Mouse (Mus musculus) thymus, adult 2 months (tissue): ENCODE data around the gene Hes3. TPM values are rescaled to one million over a fixed set of nuclear protein-coding genes. Genes with fewer than 3 reads are reported as not detected.
A peak's percentile ranks its signal among the peaks of the same experiment; 100 is the strongest.

ENCODE experiments used
- DNase-seq: peaks from one replicate; pipeline ENCODE4 v3.0.0; 2021
- H3K27ac ChIP-seq: fragments of 200-500 bp; 2 replicates; pipeline ENCODE4 v1.5.1; 2012; ENCODE audit warnings: low read length, control low read depth; ENCODE audit not compliant: control insufficient read depth, insufficient read depth
- H3K27me3 ChIP-seq: fragments of 200-500 bp; 2 replicates; pipeline ENCODE4 v1.6.1; 2012; ENCODE audit warnings: mild to moderate bottlenecking, low read length, moderate library complexity, mixed read lengths; ENCODE audit not compliant: control insufficient read depth, insufficient read depth
- H3K36me3 ChIP-seq: fragments of 200-500 bp; 2 replicates; pipeline ENCODE4 v1.6.1; 2012; ENCODE audit warnings: mild to moderate bottlenecking, low read length, moderate library complexity; ENCODE audit not compliant: control insufficient read depth, insufficient read depth
- H3K4me1 ChIP-seq: fragments of 200-500 bp; replicated peaks from 2 replicates; pipeline ENCODE4 v1.6.1; 2012; ENCODE audit warnings: low read length; ENCODE audit not compliant: control insufficient read depth, insufficient read depth
- H3K4me3 ChIP-seq: fragments of 200-500 bp; 2 replicates; pipeline ENCODE4 v1.5.1; 2012; ENCODE audit warnings: mild to moderate bottlenecking, low read length, control low read depth, moderate library complexity; ENCODE audit not compliant: control insufficient read depth, insufficient read depth
- CTCF ChIP-seq: fragments of 200-500 bp; IDR thresholded peaks from 2 replicates; pipeline ENCODE4 v1.5.1; 2012; ENCODE audit warnings: mild to moderate bottlenecking, control low read depth, low read length, moderate library complexity, borderline replicate concordance; ENCODE audit not compliant: control insufficient read depth, poor library complexity, insufficient read depth; ENCODE audit errors: extremely low read depth
- POLR2A ChIP-seq: fragments of 200-500 bp; IDR thresholded peaks from 2 replicates; pipeline ENCODE4 v1.6.1; 2012; ENCODE audit warnings: mild to moderate bottlenecking, low read length, control low read depth, moderate library complexity; ENCODE audit not compliant: control insufficient read depth, poor library complexity, insufficient read depth; ENCODE audit errors: extremely low read depth
- WGBS: fragments of 180-500 bp; shearing (Covaris S2); methylation state at CpG from one replicate; pipeline ENCODE4 v1.1.7; 2018; 5-methylcytosine and 5-hydroxymethylcytosine counted together
- polyA plus RNA-seq: library from polyadenylated mRNA; depleted of rRNA; stranded (reverse); fragments of >200 nt; gene quantifications from 2 replicates; pipeline ENCODE4 v1.2.3, GENCODE M21; 2012; rRNA removed

Gene Hes3
- polyA plus RNA-seq: 0.19 and 0.28 TPM in 2 replicates

DNA sequence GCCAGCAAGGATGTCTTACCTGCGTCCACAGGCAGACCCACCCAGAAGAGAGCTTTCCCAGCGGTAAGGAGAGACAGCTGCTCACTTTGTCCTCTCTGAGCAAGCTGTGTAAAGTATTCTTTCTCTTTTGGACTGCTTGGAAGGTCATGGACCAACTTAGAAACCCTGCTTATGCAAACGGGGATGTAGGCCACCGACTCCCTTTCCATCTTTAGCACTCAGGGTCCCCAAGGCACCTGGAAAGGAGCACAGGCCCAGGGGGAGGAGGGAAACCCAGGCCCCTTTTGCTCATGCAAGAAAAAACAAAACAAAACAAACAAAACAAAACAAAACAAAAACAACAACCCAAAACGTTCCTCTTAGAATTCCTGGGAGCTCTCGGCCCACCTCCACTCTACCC, at the start of gene Hes3:
Hes3 (minus strand) TSS at position 101 of the 400 bp plus-strand sequence.
- Histone ChIP-seq H3K4me1 (peaks cover 11% of the 10 kb centered on the region), H3K4me3 (no peak within 1 kb of the TSS), H3K27me3 (no peaks in the 10 kb centered on the region; the same call in 1 of the 2 replicates), H3K36me3 (no peaks in the 10 kb centered on the region), H3K27ac (no peak within 1 kb of the TSS)
- no peak for DNase-seq
- 50% methylated on average over 6 of the region's 6 CpGs for WGBS
- TF ChIP-seq POLR2A: no peak
- no peak for TF ChIP-seq CTCF

DNA sequence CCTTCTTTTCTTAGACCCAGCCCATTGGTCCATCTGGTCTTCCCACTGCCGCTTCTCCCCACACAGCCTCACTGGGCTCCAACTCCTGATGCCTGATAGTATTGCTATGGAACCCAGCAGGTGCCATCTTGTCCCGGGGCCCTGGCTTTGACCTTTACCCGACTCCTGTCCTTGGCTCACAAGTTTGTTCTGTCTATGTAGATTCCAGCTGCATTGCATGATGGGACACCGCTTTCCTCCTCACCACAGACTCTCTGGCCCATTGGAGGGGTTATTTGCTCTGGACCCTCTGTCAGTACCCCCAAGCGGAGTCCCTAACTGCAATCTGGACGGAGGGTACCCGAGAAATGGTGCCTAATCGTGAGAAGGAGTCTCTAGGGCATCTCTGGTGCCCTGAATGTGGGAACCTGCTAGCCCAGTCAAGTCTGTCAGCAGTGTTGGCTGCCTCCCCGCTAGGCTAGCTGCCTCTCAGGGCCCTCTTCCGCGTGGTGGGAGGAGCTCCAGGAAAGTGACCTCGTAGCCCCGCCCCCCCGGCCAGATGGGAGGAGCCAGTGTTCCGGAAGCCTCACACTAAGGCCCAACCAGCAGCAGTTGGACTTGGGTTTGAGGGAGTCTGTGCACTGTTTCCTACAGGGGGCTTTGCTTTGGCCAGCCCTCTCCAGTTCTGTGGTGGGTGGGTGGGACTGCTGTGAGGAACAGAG, 49.3 kb upstream of the Hes3 start:
- H3K4me1 ChIP-seq: peaks cover 7% of the 10 kb centered on the region; the same call in 1 of the 2 replicates
- DNase-seq: peak; percentile 11

DNA sequence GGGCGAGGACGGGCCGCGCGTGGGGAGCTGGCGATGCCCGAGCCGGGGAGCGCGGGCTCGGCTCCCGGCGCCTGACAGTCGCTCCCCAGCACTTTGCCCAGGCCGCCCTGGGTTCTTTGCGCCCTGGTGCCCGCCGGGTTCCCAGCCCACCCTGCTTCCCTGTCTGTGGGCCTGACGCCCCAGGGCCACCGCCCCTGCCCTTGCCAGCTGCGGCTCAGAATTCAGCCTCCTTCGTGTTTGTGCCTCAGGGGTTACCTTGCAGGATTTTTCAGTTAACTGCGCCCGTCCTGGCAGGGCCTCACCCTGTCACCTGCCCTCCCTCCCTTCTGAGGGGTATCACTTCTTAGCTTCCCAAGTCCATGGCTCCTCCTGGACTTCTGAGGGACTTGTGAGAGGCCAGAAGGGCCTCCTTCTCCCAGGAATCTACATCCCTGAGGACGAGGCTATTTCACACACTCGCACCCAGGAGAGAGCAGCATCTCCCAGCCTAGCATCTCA, 47.9 kb upstream of the Hes3 start:
- Histone ChIP-seq H3K4me3 (no peak overlapping the region), H3K4me1 (peaks cover 7% of the 10 kb centered on the region; the same call in 1 of the 2 replicates), H3K36me3 (peaks cover under 1% of the 10 kb centered on the region), H3K27ac (no peak overlapping the region), H3K27me3 (peaks cover 16% of the 10 kb centered on the region)
- DNase-seq: no peak
- no peak for TF ChIP-seq POLR2A
- no peak for TF ChIP-seq CTCF
- WGBS: 10% methylated on average over 24 of the region's 26 CpGs

More for the DNA sequence above, 49.3 kb upstream of the Hes3 start:
- H3K27ac ChIP-seq: no peak overlapping the region
- H3K4me3 ChIP-seq: no peak overlapping the region
- no peaks in the 10 kb centered on the region for H3K36me3 ChIP-seq
- TF ChIP-seq POLR2A (no peak), CTCF (no peak)
- 49% methylated on average over 15 of the region's 15 CpGs for WGBS
- peaks cover 16% of the 10 kb centered on the region for H3K27me3 ChIP-seq

DNA sequence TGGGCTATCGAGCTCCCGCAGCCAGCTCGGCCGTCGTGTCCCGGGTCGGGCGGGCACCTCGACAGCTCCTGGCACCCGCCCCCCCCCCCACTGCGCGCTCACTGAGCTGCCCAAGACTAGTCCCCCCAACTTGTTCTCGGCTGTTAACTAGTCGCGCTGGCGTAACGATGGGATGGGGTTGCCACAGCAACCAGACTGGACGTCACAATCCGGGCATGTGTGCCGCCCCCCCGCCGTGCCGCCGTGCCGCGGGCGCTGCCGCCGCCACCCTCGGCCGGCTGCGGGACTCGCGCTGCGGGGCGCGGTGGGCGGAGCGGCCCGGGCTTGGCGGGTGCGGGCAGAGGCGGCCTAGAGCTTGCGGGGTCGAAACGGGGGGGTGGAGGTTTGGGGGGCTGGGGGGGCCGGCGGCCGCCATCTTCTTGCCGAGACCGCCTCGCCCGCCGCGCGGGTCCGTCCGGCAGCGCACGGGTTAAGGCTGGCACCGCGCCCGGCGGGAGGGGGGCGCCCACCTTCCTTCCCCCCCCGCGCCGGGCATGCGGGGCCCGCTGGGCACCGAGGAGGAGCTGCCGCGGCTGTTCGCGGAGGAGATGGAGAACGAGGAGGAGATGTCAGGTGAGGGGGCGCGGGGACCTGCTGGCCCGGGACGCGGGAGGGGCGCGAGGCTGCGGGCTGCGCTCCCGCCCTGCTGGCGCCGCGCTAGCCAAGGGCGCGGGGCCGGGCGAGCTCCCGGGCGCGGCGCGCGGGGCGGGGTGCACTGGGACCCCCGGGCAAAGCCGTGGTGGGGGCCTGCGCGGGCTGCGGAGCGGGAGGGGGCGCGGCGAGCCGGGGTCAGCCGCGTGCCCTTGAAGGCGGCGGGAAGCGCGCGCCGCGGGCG, 47.2 kb upstream of the Hes3 start, which contains the start of gene Chd5:
Chd5 (plus strand) TSS at position 233 of the 874 bp plus-strand sequence.
- no peak within 1 kb of the TSS for H3K4me3 ChIP-seq
- DNase-seq: no peak
- H3K4me1 ChIP-seq: peaks cover 7% of the 10 kb centered on the region; the same call in 1 of the 2 replicates
- H3K27ac ChIP-seq: no peak within 1 kb of the TSS
- H3K36me3 ChIP-seq: peaks cover 6% of the 10 kb centered on the region
- peaks cover 16% of the 10 kb centered on the region for H3K27me3 ChIP-seq
- TF ChIP-seq POLR2A: no peak
- TF ChIP-seq CTCF: no peak
- WGBS: 6% methylated on average over 108 of the region's 120 CpGs

DNA sequence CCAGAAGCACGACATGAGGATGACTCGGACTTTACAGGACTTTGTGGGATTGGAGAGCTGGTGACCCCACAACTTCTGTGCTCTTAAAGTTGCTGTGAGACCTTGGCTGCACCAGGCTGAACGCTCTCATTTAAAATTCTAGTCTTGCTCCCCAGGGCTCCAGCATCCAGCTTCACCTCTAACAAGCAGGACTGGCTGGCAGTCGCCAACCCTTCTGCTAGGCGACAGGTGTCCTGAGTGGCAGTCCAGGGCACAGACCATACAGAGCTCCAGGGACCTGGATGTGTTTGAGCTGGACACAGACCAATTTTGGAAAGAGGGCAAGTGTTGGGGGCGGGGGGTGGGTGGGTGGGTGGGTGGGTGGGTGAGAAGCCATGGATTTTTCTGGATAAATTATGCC, 46.3 kb upstream of the Hes3 start:
- WGBS: 65% methylated on average over 6 of the region's 6 CpGs
- H3K4me1 ChIP-seq: peaks cover 7% of the 10 kb centered on the region; the same call in 1 of the 2 replicates
- no peak for DNase-seq
- H3K27me3 ChIP-seq: peaks cover 12% of the 10 kb centered on the region
- H3K27ac ChIP-seq: no peak overlapping the region
- H3K4me3 ChIP-seq: no peak overlapping the region
- no peak for TF ChIP-seq POLR2A
- no peak for TF ChIP-seq CTCF
- H3K36me3 ChIP-seq: peaks cover 13% of the 10 kb centered on the region

DNA sequence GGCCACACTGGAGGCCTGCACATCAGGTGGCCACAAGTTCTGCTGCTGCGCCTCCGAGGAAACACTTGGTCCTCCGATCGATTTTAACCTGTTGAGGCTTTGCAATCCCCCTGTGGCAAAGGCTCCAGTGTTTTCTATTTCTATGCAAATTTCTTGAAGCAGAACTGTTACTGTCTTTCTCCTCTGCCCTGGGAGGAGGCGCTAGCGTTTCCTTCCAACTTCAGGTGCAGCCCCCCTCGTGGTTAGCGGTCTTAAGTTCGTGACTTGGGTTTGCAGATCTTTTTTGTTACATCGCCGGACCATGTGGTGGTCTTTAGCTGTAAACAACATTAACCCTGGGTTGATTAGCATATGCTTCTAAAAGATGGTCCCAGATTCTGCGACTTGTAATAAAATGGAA, 42.1 kb upstream of the Hes3 start:
- Histone ChIP-seq H3K4me3 (no peak overlapping the region), H3K27ac (no peak overlapping the region), H3K36me3 (peaks cover 37% of the 10 kb centered on the region), H3K4me1 (no peaks in the 10 kb centered on the region), H3K27me3 (no peaks in the 10 kb centered on the region; the same call in 1 of the 2 replicates)
- TF ChIP-seq CTCF (no peak), POLR2A (no peak)
- DNase-seq: no peak
- 95% methylated on average over 12 of the region's 12 CpGs for WGBS
